Mouse (Mus musculus): ENCODE data around the gene Ppp1r3g.
A peak's percentile ranks its signal among the peaks of the same experiment; 100 is the strongest.
"Not testable (repeated sequence)": the region's sequence is repeated elsewhere in the genome, so short reads cannot be mapped to it uniquely, and the experiment has no call there.

The Ppp1r3g gene

GRCm38 (mm10) chr13:35958539-35958938, at the start of gene Ppp1r3g:
Ppp1r3g (plus strand) TSS chr13:35958839.
- DNase-seq (ENCODE audit: low spot score in 2 of 2): no peak

- no peak for DNase-seq (ENCODE audit: low spot score in 2 of 2)
These were observed 47.2 kb upstream of the Ppp1r3g start for GRCm38 (mm10) chr13:35911476-35911875.

GRCm38 (mm10) chr13:35937991-35938390, 20.6 kb upstream of the Ppp1r3g start:
- no peak for DNase-seq (ENCODE audit: low spot score in 2 of 2)

GRCm38 (mm10) chr13:35939871-35940665, 18.6 kb upstream of the Ppp1r3g start:
- DNase-seq (ENCODE audit: low spot score in 2 of 2): no peak

GRCm38 (mm10) chr13:35940934-35941333, 17.7 kb upstream of the Ppp1r3g start:
- no peak for DNase-seq (ENCODE audit: low spot score in 2 of 2)

GRCm38 (mm10) chr13:35946659-35947353, 11.8 kb upstream of the Ppp1r3g start:
- DNase-seq (ENCODE audit: low spot score in 2 of 2): no peak

GRCm38 (mm10) chr13:35947354-35948000, 11.2 kb upstream of the Ppp1r3g start:
- DNase-seq (ENCODE audit: low spot score in 2 of 2): peak; percentile 39 to 79

GRCm38 (mm10) chr13:35949814-35950455, 8.7 kb upstream of the Ppp1r3g start:
- DNase-seq (ENCODE audit: low spot score in 2 of 2): no peak

- no peak for DNase-seq (ENCODE audit: low spot score in 2 of 2)
These were observed 890 bp downstream of the Ppp1r3g start for GRCm38 (mm10) chr13:35959391-35960067.

- no peak for DNase-seq (ENCODE audit: low spot score in 2 of 2)
These were observed 4.9 kb downstream of the Ppp1r3g start for GRCm38 (mm10) chr13:35963583-35963982.

GRCm38 (mm10) chr13:35967690-35968089, 9.1 kb downstream of the Ppp1r3g start:
- DNase-seq (ENCODE audit: low spot score in 2 of 2): no peak

GRCm38 (mm10) chr13:35968131-35968718, 9.6 kb downstream of the Ppp1r3g start:
- DNase-seq (ENCODE audit: low spot score in 2 of 2): no peak

GRCm38 (mm10) chr13:35968719-35969430, 10.2 kb downstream of the Ppp1r3g start:
- DNase-seq (ENCODE audit: low spot score in 2 of 2): no peak

- no peak for DNase-seq (ENCODE audit: low spot score in 2 of 2)
These were observed 10.7 kb downstream of the Ppp1r3g start for GRCm38 (mm10) chr13:35969431-35969721.

GRCm38 (mm10) chr13:35969829-35970228, 11.2 kb downstream of the Ppp1r3g start:
- no peak for DNase-seq (ENCODE audit: low spot score in 2 of 2)

GRCm38 (mm10) chr13:35976912-35977311, 18.3 kb downstream of the Ppp1r3g start:
- DNase-seq (ENCODE audit: low spot score in 2 of 2): no peak

- no peak for DNase-seq (ENCODE audit: low spot score in 2 of 2)
These were observed 21.8 kb downstream of the Ppp1r3g start for GRCm38 (mm10) chr13:35980471-35980870.

- no peak for DNase-seq (ENCODE audit: low spot score in 2 of 2)
These were observed 24.3 kb downstream of the Ppp1r3g start for GRCm38 (mm10) chr13:35982985-35983384.

GRCm38 (mm10) chr13:35989329-35989728, 30.7 kb downstream of the Ppp1r3g start:
- DNase-seq (ENCODE audit: low spot score in 2 of 2): no peak

GRCm38 (mm10) chr13:35991185-35991584, 32.5 kb downstream of the Ppp1r3g start:
- not testable (repeated sequence) for DNase-seq (ENCODE audit: low spot score in 2 of 2)

- peak; percentile 38 to 53 for DNase-seq (ENCODE audit: low spot score in 2 of 2)
These were observed 35.4 kb downstream of the Ppp1r3g start for GRCm38 (mm10) chr13:35994067-35994466.
